Mouse (Mus musculus): Measurements from ENCODE around the gene Psmd14. TPM values are rescaled to one million over a fixed set of nuclear protein-coding genes. Genes with fewer than 3 reads are reported as not detected.
A peak's percentile ranks its signal among the peaks of the same experiment; 100 is the strongest.

Psmd14 gene
- polyA plus RNA-seq (2015; fragmentation: Nextera tagmentation; extraction: Ambion mirVana): 179 and 192 TPM in 2 replicates

GRCm38 (mm10) chr2:61711108-61712040 lies at the start of gene Psmd14:
Gene Psmd14 (plus strand): TSS chr2:61711694.
- H3K4me2 ChIP-seq: peak within 1 kb of the TSS; percentile 68
- peak within 1 kb of the TSS; percentile 77 for H3K4me3 ChIP-seq (replicated peaks)
- peak; percentile 99 for ATAC-seq (replicated peaks; ENCODE audit: low FRiP score)

GRCm38 (mm10) chr2:61662833-61663232 lies 48.7 kb upstream of the Psmd14 start:
- WGBS: 76% methylated on average over 10 of the region's 10 CpGs
- Histone ChIP-seq H3K4me3 (replicated peaks) (no peak overlapping the region), H3K9me3 (replicated peaks) (no peaks in the 10 kb centered on the region), H3K27me3 (no peaks in the 10 kb centered on the region; the same call in 1 of the 2 replicates), H3K4me2 (no peak overlapping the region), H3K36me3 (no peaks in the 10 kb centered on the region), H3K27ac (no peak overlapping the region), H3K4me1 (no peaks in the 10 kb centered on the region), H3K9ac (no peak overlapping the region)
- ATAC-seq (replicated peaks; ENCODE audit: low FRiP score): no peak

More at GRCm38 (mm10) chr2:61711108-61712040, at the start of gene Psmd14:
- H3K4me1 ChIP-seq: peaks cover 7% of the 10 kb centered on the region
- no peaks in the 10 kb centered on the region for H3K36me3 ChIP-seq
- peak within 1 kb of the TSS; percentile 85 for H3K27ac ChIP-seq
- H3K9ac ChIP-seq: peak within 1 kb of the TSS; percentile 91
- H3K27me3 ChIP-seq: no peaks in the 10 kb centered on the region
- 6% methylated on average over 42 of the region's 52 CpGs for WGBS
- H3K9me3 ChIP-seq (replicated peaks): no peaks in the 10 kb centered on the region

- no peak for ATAC-seq (replicated peaks; ENCODE audit: low FRiP score)
- H3K27me3 ChIP-seq: no peaks in the 10 kb centered on the region; the same call in 1 of the 2 replicates
- no peak overlapping the region for H3K9ac ChIP-seq
- no peaks in the 10 kb centered on the region for H3K9me3 ChIP-seq (replicated peaks)
- H3K36me3 ChIP-seq: no peaks in the 10 kb centered on the region
- no peaks in the 10 kb centered on the region for H3K4me1 ChIP-seq
- no peak overlapping the region for H3K4me2 ChIP-seq
- no peak overlapping the region for H3K27ac ChIP-seq
- no peak overlapping the region for H3K4me3 ChIP-seq (replicated peaks)
- WGBS: 59% methylated on average over 10 of the region's 10 CpGs
Measured at GRCm38 (mm10) chr2:61663573-61664241, 47.8 kb upstream of the Psmd14 start.

- Histone ChIP-seq H3K27me3 (no peaks in the 10 kb centered on the region; the same call in 1 of the 2 replicates), H3K9ac (no peak overlapping the region), H3K4me2 (no peak overlapping the region), H3K36me3 (no peaks in the 10 kb centered on the region), H3K9me3 (replicated peaks) (no peaks in the 10 kb centered on the region), H3K27ac (no peak overlapping the region), H3K4me1 (no peaks in the 10 kb centered on the region), H3K4me3 (replicated peaks) (no peak overlapping the region)
- 53% methylated on average over 7 of the region's 7 CpGs for WGBS
- no peak; the same call in 1 of the 2 replicates for ATAC-seq (replicated peaks; ENCODE audit: low FRiP score)
Measured at GRCm38 (mm10) chr2:61667420-61667819, 44.1 kb upstream of the Psmd14 start.

- no peak overlapping the region for H3K27ac ChIP-seq
- H3K36me3 ChIP-seq: no peaks in the 10 kb centered on the region
- no peaks in the 10 kb centered on the region for H3K4me1 ChIP-seq
- no peaks in the 10 kb centered on the region; the same call in 1 of the 2 replicates for H3K27me3 ChIP-seq
- WGBS: 23% methylated on average over 4 of the region's 4 CpGs
- no peaks in the 10 kb centered on the region for H3K9me3 ChIP-seq (replicated peaks)
- H3K4me2 ChIP-seq: no peak overlapping the region
- H3K9ac ChIP-seq: no peak overlapping the region
- no peak overlapping the region for H3K4me3 ChIP-seq (replicated peaks)
- ATAC-seq (replicated peaks; ENCODE audit: low FRiP score): no peak
Measured at GRCm38 (mm10) chr2:61668260-61668659, 43.2 kb upstream of the Psmd14 start.

GRCm38 (mm10) chr2:61674555-61674954 lies 36.9 kb upstream of the Psmd14 start:
- no peak for ATAC-seq (replicated peaks; ENCODE audit: low FRiP score)
- 86% methylated on average over 3 of the region's 3 CpGs for WGBS
- Histone ChIP-seq H3K9me3 (replicated peaks) (no peaks in the 10 kb centered on the region), H3K4me2 (no peak overlapping the region), H3K4me1 (no peaks in the 10 kb centered on the region), H3K27ac (no peak overlapping the region), H3K9ac (no peak overlapping the region), H3K27me3 (no peaks in the 10 kb centered on the region; the same call in 1 of the 2 replicates), H3K4me3 (replicated peaks) (no peak overlapping the region), H3K36me3 (no peaks in the 10 kb centered on the region)

- Histone ChIP-seq H3K9ac (no peak overlapping the region), H3K36me3 (no peaks in the 10 kb centered on the region), H3K27ac (no peak overlapping the region), H3K9me3 (replicated peaks) (no peaks in the 10 kb centered on the region), H3K4me3 (replicated peaks) (no peak overlapping the region), H3K27me3 (no peaks in the 10 kb centered on the region), H3K4me1 (no peaks in the 10 kb centered on the region), H3K4me2 (no peak overlapping the region)
- no peak for ATAC-seq (replicated peaks; ENCODE audit: low FRiP score)
- 95% methylated on average over 1 of the region's 1 CpGs for WGBS
Measured at GRCm38 (mm10) chr2:61681572-61681971, 29.9 kb upstream of the Psmd14 start.

GRCm38 (mm10) chr2:61686533-61686932 lies 25.0 kb upstream of the Psmd14 start:
- no peak overlapping the region for H3K4me2 ChIP-seq
- 74% methylated on average over 1 of the region's 1 CpGs for WGBS
- no peak for ATAC-seq (replicated peaks; ENCODE audit: low FRiP score)
- H3K27ac ChIP-seq: no peak overlapping the region
- no peaks in the 10 kb centered on the region for H3K4me1 ChIP-seq
- H3K9ac ChIP-seq: no peak overlapping the region
- no peak overlapping the region for H3K4me3 ChIP-seq (replicated peaks)
- H3K36me3 ChIP-seq: no peaks in the 10 kb centered on the region
- no peaks in the 10 kb centered on the region for H3K9me3 ChIP-seq (replicated peaks)
- H3K27me3 ChIP-seq: no peaks in the 10 kb centered on the region

- H3K27me3 ChIP-seq: no peaks in the 10 kb centered on the region
- H3K4me1 ChIP-seq: no peaks in the 10 kb centered on the region
- no peak for ATAC-seq (replicated peaks; ENCODE audit: low FRiP score)
- H3K36me3 ChIP-seq: no peaks in the 10 kb centered on the region
- H3K27ac ChIP-seq: no peak overlapping the region
- H3K9ac ChIP-seq: no peak overlapping the region
- no peaks in the 10 kb centered on the region for H3K9me3 ChIP-seq (replicated peaks)
- WGBS: 90% methylated on average over 3 of the region's 3 CpGs
- H3K4me2 ChIP-seq: no peak overlapping the region
- no peak overlapping the region for H3K4me3 ChIP-seq (replicated peaks)
Measured at GRCm38 (mm10) chr2:61689086-61689485, 22.4 kb upstream of the Psmd14 start.

- peaks cover 7% of the 10 kb centered on the region for H3K4me1 ChIP-seq
- H3K4me2 ChIP-seq: no peak overlapping the region
- no peaks in the 10 kb centered on the region for H3K27me3 ChIP-seq
- H3K9ac ChIP-seq: no peak overlapping the region
- no peak overlapping the region for H3K4me3 ChIP-seq (replicated peaks)
- no peaks in the 10 kb centered on the region for H3K36me3 ChIP-seq
- no peak for ATAC-seq (replicated peaks; ENCODE audit: low FRiP score)
- no peak overlapping the region for H3K27ac ChIP-seq
- WGBS: 94% methylated on average over 3 of the region's 3 CpGs
- H3K9me3 ChIP-seq (replicated peaks): no peaks in the 10 kb centered on the region
Measured at GRCm38 (mm10) chr2:61709570-61709969, 1.9 kb upstream of the Psmd14 start.

- Histone ChIP-seq H3K4me1 (peaks cover 7% of the 10 kb centered on the region), H3K9me3 (replicated peaks) (no peaks in the 10 kb centered on the region), H3K27me3 (no peaks in the 10 kb centered on the region), H3K36me3 (no peaks in the 10 kb centered on the region), H3K4me3 (replicated peaks) (peak overlapping the region; percentile 77), H3K4me2 (peak overlapping the region; percentile 68), H3K27ac (no peak overlapping the region), H3K9ac (peak overlapping the region; percentile 91; the same call in 1 of the 2 replicates)
- no peak for ATAC-seq (replicated peaks; ENCODE audit: low FRiP score)
- WGBS: 46% methylated on average over 3 of the region's 3 CpGs
Measured at GRCm38 (mm10) chr2:61712526-61712925, 1.0 kb downstream of the Psmd14 start.

GRCm38 (mm10) chr2:61722401-61722982 lies 11.0 kb downstream of the Psmd14 start:
- Histone ChIP-seq H3K27ac (no peak overlapping the region), H3K4me3 (replicated peaks) (no peak overlapping the region), H3K9ac (no peak overlapping the region), H3K4me1 (no peaks in the 10 kb centered on the region), H3K9me3 (replicated peaks) (no peaks in the 10 kb centered on the region), H3K27me3 (no peaks in the 10 kb centered on the region), H3K36me3 (peaks cover 10% of the 10 kb centered on the region; the same call in 1 of the 2 replicates), H3K4me2 (no peak overlapping the region)
- ATAC-seq (replicated peaks; ENCODE audit: low FRiP score): no peak
- WGBS: 89% methylated on average over 4 of the region's 4 CpGs

Data from kidney, embryonic 15.5 days (tissue).